Mouse (Mus musculus) heart, adult 2 months (tissue): ENCODE measurements around the gene Setd7.

ENCODE experiments used
- CTCF ChIP-seq: fragments of 200-600 bp; IDR thresholded peaks from 2 replicates; pipeline ENCODE4 v1.8.1; 2022; ENCODE audit warnings: antibody characterized with exemption, mild to moderate bottlenecking, moderate library complexity
- POLR2A ChIP-seq: fragments of 200-500 bp; IDR thresholded peaks from 2 replicates; pipeline ENCODE4 v1.6.1; 2011; ENCODE audit warnings: mild to moderate bottlenecking, low read depth, low read length, control low read depth; ENCODE audit not compliant: insufficient read depth

GRCm38 (mm10) chr3:51521262-51521661 is 39.4 kb downstream of the Setd7 start:
- no peak for TF ChIP-seq CTCF
- TF ChIP-seq POLR2A = no peak
